Comparison of ENCODE assay signal across 12 mouse cellular contexts in the genomic region with DNA sequence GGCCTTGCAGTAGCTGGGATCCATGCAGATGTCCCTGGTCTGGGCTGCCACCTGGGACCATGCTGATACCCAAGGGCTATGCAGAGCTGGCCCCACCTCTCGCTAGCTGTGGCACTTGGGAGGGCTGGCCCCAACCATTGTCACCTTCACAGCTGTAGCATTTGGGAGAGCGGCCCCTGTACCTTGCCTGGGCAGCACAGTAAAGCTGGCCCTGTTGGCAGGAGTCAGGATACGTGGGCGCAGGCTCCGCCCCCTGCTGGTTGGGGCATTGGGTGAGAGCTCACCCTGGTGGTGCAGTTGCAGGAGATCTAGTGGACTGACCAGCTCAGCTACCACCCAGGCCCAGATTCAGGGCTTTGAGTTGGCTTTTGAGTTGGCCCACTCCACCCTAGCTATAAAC. TPM values are rescaled to one million over a fixed set of nuclear protein-coding genes. Genes with fewer than 3 reads are reported as not detected.
DNase-seq lines count a peak whose midpoint lies in the region; ATAC-seq and TF ChIP-seq lines count a peak whose summit lies in the region.
"Had no signal": no experiment of that assay in that cellular context is flagged by ENCODE, and none has a peak within 500 bp of the region (broad histone marks: within the 10 kb centered on the region; RNA-seq: fewer than 3 reads in every experiment).

No protein-coding gene starts in this region.

- WGBS in heart, embryonic 12.5 days = 71% methylated on average over 5 of the region's 5 CpGs
- 74% methylated on average over 5 of the region's 5 CpGs for WGBS in spleen, adult 2 months
- WGBS in hindbrain, embryonic 15.5 days = 85% methylated on average over 5 of the region's 5 CpGs
- WGBS in kidney, embryonic 16.5 days = 84% methylated on average over 5 of the region's 5 CpGs

- no peak overlapping the region for H3K4me2 ChIP-seq in heart, embryonic 12.5 days
- H3K4me2 ChIP-seq in hindbrain, embryonic 15.5 days = no peak overlapping the region
- H3K4me2 ChIP-seq in kidney, embryonic 16.5 days (replicated peaks; ENCODE audit: low read depth, low read length) = no peak overlapping the region

- H3K9me3 ChIP-seq in heart, embryonic 12.5 days (replicated peaks) = no peaks in the 10 kb centered on the region
- H3K9me3 ChIP-seq in hindbrain, embryonic 15.5 days = no peaks in the 10 kb centered on the region
- H3K9me3 ChIP-seq in kidney, embryonic 16.5 days (ENCODE audit: low read length) = no peaks in the 10 kb centered on the region
- H3K9me3 ChIP-seq: heart, embryonic 10.5 days had no signal

- H3K27ac ChIP-seq in heart, embryonic 12.5 days (ENCODE audit: poor library complexity, severe bottlenecking) = no peak overlapping the region
- no peak overlapping the region for H3K27ac ChIP-seq in spleen, adult 2 months (ENCODE audit: insufficient read depth, low read length)
- no peak overlapping the region for H3K27ac ChIP-seq in hindbrain, embryonic 15.5 days (replicated peaks)
- no peak overlapping the region for H3K27ac ChIP-seq in kidney, embryonic 16.5 days (ENCODE audit: low read length)
- H3K27ac ChIP-seq: heart, embryonic 10.5 days had no signal

- H3K27me3 ChIP-seq in heart, embryonic 12.5 days (replicated peaks) = no peaks in the 10 kb centered on the region
- no peaks in the 10 kb centered on the region for H3K27me3 ChIP-seq in spleen, adult 2 months (ENCODE audit: control insufficient read depth, insufficient read depth, low read length)
- no peaks in the 10 kb centered on the region for H3K27me3 ChIP-seq in hindbrain, embryonic 15.5 days
- H3K27me3 ChIP-seq in kidney, embryonic 16.5 days (ENCODE audit: insufficient read depth, low read length) = no peaks in the 10 kb centered on the region

- H3K9ac ChIP-seq in heart, embryonic 12.5 days = no peak overlapping the region
- H3K9ac ChIP-seq in hindbrain, embryonic 15.5 days = no peak overlapping the region
- H3K9ac ChIP-seq in kidney, embryonic 16.5 days (replicated peaks; ENCODE audit: low read length) = no peak overlapping the region

- DNase-seq in heart, adult 11 months = peak; percentile 83
- DNase-seq in spleen, adult 2 months (ENCODE audit: low read depth in 1 of 2, low spot score in 2 of 2) = no peak
- DNase-seq in spleen, adult 12 weeks (ENCODE audit: low spot score) = no peak
- peak; percentile 40 for DNase-seq in naive thymus-derived CD4-positive, alpha-beta T cell, adult 2 months (ENCODE audit: low read depth)
- no peak for DNase-seq in c-Kit-positive CD71-positive TER-119-positive erythroid progenitor cells, embryonic 14.5 days (ENCODE audit: low spot score)
- DNase-seq: cerebellum, adult 8-10 months; left cerebral cortex, postnatal 4 days had no signal

- H3K36me3 ChIP-seq in heart, embryonic 12.5 days = no peaks in the 10 kb centered on the region
- H3K36me3 ChIP-seq in spleen, adult 2 months (ENCODE audit: control insufficient read depth, insufficient read depth, low read length) = no peaks in the 10 kb centered on the region
- no peaks in the 10 kb centered on the region for H3K36me3 ChIP-seq in hindbrain, embryonic 15.5 days
- H3K36me3 ChIP-seq in kidney, embryonic 16.5 days (ENCODE audit: insufficient read depth, low read length) = no peaks in the 10 kb centered on the region
- H3K36me3 ChIP-seq: heart, embryonic 10.5 days had no signal

- no peaks in the 10 kb centered on the region for H3K4me1 ChIP-seq in heart, embryonic 12.5 days (replicated peaks)
- H3K4me1 ChIP-seq in spleen, adult 2 months (ENCODE audit: control insufficient read depth, insufficient read depth, insufficient read length) = no peaks in the 10 kb centered on the region
- peaks cover 13% of the 10 kb centered on the region for H3K4me1 ChIP-seq in hindbrain, embryonic 15.5 days (replicated peaks)
- H3K4me1 ChIP-seq in kidney, embryonic 16.5 days (ENCODE audit: insufficient read depth, low read length) = no peaks in the 10 kb centered on the region

- TF ChIP-seq POLR2A in spleen, adult 2 months (IDR thresholded peaks at IDR 0.05; ENCODE audit: low read depth, low read length) = no peak

- TF ChIP-seq CTCF in spleen, adult 2 months (IDR thresholded peaks at IDR 0.05; ENCODE audit: extremely low read depth, insufficient read depth, insufficient read length, insufficient replicate concordance) = peak; percentile 6; the same call in 1 of the 2 replicates

- no peak for ATAC-seq in heart, embryonic 12.5 days (ENCODE audit: insufficient number of reproducible peaks, low FRiP score)
- peak; percentile 51 for ATAC-seq in hindbrain, embryonic 15.5 days (ENCODE audit: low FRiP score, low read depth)
- ATAC-seq in kidney, embryonic 16.5 days (ENCODE audit: low FRiP score, low TSS enrichment) = no peak

- H3K4me3 ChIP-seq in heart, embryonic 12.5 days = no peak overlapping the region
- no peak overlapping the region for H3K4me3 ChIP-seq in spleen, adult 2 months (ENCODE audit: extremely low read depth, insufficient read depth, insufficient read length)
- no peak overlapping the region for H3K4me3 ChIP-seq in hindbrain, embryonic 15.5 days
- H3K4me3 ChIP-seq in kidney, embryonic 16.5 days (ENCODE audit: low read length) = no peak overlapping the region
- H3K4me3 ChIP-seq: erythroblast, embryonic 14.5 days; heart, embryonic 10.5 days had no signal

RNA-seq across cellular contexts. Expression of a gene that starts 12.9 kb away (rescaled TPM):
- 0.54 and 0.68 TPM in 2 replicates for polyA plus RNA-seq in heart, embryonic 12.5 days (2016; fragmentation: Nextera tagmentation; extraction: Ambion mirVana)
- 0.02 TPM in 1 of 2 replicates, not detected in the other for polyA plus RNA-seq in spleen, adult 2 months (2012; rRNA removed)
- polyA plus RNA-seq in hindbrain, embryonic 15.5 days (2015; fragmentation: Nextera tagmentation; extraction: Ambion mirVana) = 84.5 and 93.3 TPM in 2 replicates
- 2.2 and 2.6 TPM in 2 replicates for polyA plus RNA-seq in kidney, embryonic 16.5 days (2015; fragmentation: Nextera tagmentation; extraction: Ambion mirVana)
- polyA plus RNA-seq: erythroblast, embryonic 14.5 days had no signal

Comparison
In these comparisons a context has a peak if more than half of its experiments do, and no peak if none do; other contexts are left out.
1. DNase-seq: peak in heart, adult 11 months (single experiment) and naive thymus-derived CD4-positive, alpha-beta T cell, adult 2 months (single experiment); none in spleen, adult 2 months (0 of 2), spleen, adult 12 weeks (single experiment) and c-Kit-positive CD71-positive TER-119-positive erythroid progenitor cells, embryonic 14.5 days (single experiment).
2. RNA of a gene that starts 12.9 kb away (polyA plus RNA-seq): 84.5 to 93.3 TPM in hindbrain, embryonic 15.5 days; 2.2 to 2.6 TPM in kidney, embryonic 16.5 days, 0.54 to 0.68 TPM in heart, embryonic 12.5 days and 0.02 TPM in spleen, adult 2 months; every median in the first group is over 10 times any median in the second.